ENCODE assay signal across 8 mouse cellular contexts in genomic region chr2:71787591-71788460, GRCm38 (mm10). TPM values are rescaled to one million over a fixed set of nuclear protein-coding genes. Genes with fewer than 3 reads are reported as not detected.
DNase-seq lines count a peak whose midpoint lies in the region; ATAC-seq and TF ChIP-seq lines count a peak whose summit lies in the region.

No protein-coding gene starts in this region.

- 0 out of 2 replicates have a peak, but pooled peaks have one; percentile 11 for TF ChIP-seq POLR2A in lung, adult 2 months (IDR thresholded peaks at IDR 0.05; ENCODE audit: borderline replicate concordance, extremely low read depth, low read depth, low read length)

- no peak for DNase-seq in lung, adult 2 months
- DNase-seq in lung, postnatal 36 days, result no peak
- peak; percentile 24 for DNase-seq in adrenal gland, adult 8-10 months
- peak; percentile 55 for DNase-seq in liver, embryonic 11.5 days (ENCODE audit: low spot score)
- no peak for DNase-seq in urinary bladder, postnatal 36 days (ENCODE audit: low spot score in 2 of 2)

- H3K4me1 ChIP-seq in lung, adult 2 months (ENCODE audit: control insufficient read depth, insufficient read depth, low read length), result peaks cover 5% of the 10 kb centered on the region; the same call in 1 of the 2 replicates
- peaks cover 3% of the 10 kb centered on the region; the same call in 1 of the 2 replicates for H3K4me1 ChIP-seq in embryonic facial prominence, embryonic 15.5 days
- peaks cover 4% of the 10 kb centered on the region for H3K4me1 ChIP-seq in hindbrain, embryonic 16.5 days (ENCODE audit: control insufficient read depth, insufficient read depth, low read depth, low read length)
- peaks cover 6% of the 10 kb centered on the region; the same call in 1 of the 2 replicates for H3K4me1 ChIP-seq in liver, embryonic 11.5 days (replicated peaks; ENCODE audit: control insufficient read depth, insufficient read depth, low read length)
- H3K4me1 ChIP-seq in neural tube, embryonic 14.5 days (ENCODE audit: control insufficient read depth, insufficient read depth, low read length), result peaks cover 7% of the 10 kb centered on the region

- TF ChIP-seq CTCF in lung, adult 2 months (IDR thresholded peaks at IDR 0.05; ENCODE audit: insufficient read depth, low read length), result no peak; the same call in 1 of the 2 replicates

- H3K27ac ChIP-seq in embryonic facial prominence, embryonic 15.5 days (replicated peaks), result peak overlapping the region; percentile 66
- peak overlapping the region; percentile 73; the same call in 1 of the 2 replicates for H3K27ac ChIP-seq in hindbrain, embryonic 16.5 days (ENCODE audit: low read depth, low read length)
- H3K27ac ChIP-seq in liver, embryonic 11.5 days (ENCODE audit: low read depth, low read length), result no peak overlapping the region
- 0 out of 2 replicates have a peak overlapping the region, but pooled peaks have one; percentile 16 for H3K27ac ChIP-seq in neural tube, embryonic 14.5 days (ENCODE audit: low read depth, low read length)

- no peaks in the 10 kb centered on the region for H3K36me3 ChIP-seq in embryonic facial prominence, embryonic 15.5 days
- H3K36me3 ChIP-seq in hindbrain, embryonic 16.5 days (ENCODE audit: control insufficient read depth, insufficient read depth, low read length), result no peaks in the 10 kb centered on the region
- H3K36me3 ChIP-seq in liver, embryonic 11.5 days (ENCODE audit: control insufficient read depth, insufficient read depth, low read length), result no peaks in the 10 kb centered on the region
- H3K36me3 ChIP-seq in neural tube, embryonic 14.5 days (ENCODE audit: control insufficient read depth, insufficient read depth, low read length), result no peaks in the 10 kb centered on the region

- 8% methylated on average over 32 of the region's 32 CpGs for WGBS in lung, adult 2 months
- WGBS in embryonic facial prominence, embryonic 15.5 days, result 5% methylated on average over 32 of the region's 32 CpGs
- WGBS in hindbrain, embryonic 16.5 days, result 3% methylated on average over 31 of the region's 32 CpGs
- WGBS in liver, embryonic 11.5 days, result 6% methylated on average over 32 of the region's 32 CpGs
- 3% methylated on average over 32 of the region's 32 CpGs for WGBS in neural tube, embryonic 14.5 days

- H3K27me3 ChIP-seq in embryonic facial prominence, embryonic 15.5 days, result 0 out of 2 replicates have a peak, but pooled peaks cover 3% of the 10 kb centered on the region
- H3K27me3 ChIP-seq in hindbrain, embryonic 16.5 days (replicated peaks; ENCODE audit: control insufficient read depth, insufficient read depth, low read length), result no peaks in the 10 kb centered on the region
- H3K27me3 ChIP-seq in liver, embryonic 11.5 days (replicated peaks; ENCODE audit: control insufficient read depth, insufficient read depth, low read length), result peaks cover 5% of the 10 kb centered on the region
- no peaks in the 10 kb centered on the region; the same call in 1 of the 2 replicates for H3K27me3 ChIP-seq in neural tube, embryonic 14.5 days (ENCODE audit: control insufficient read depth, insufficient read depth, low read length)

- peak overlapping the region; percentile 95 for H3K4me2 ChIP-seq in embryonic facial prominence, embryonic 15.5 days (replicated peaks)
- peak overlapping the region; percentile 97 for H3K4me2 ChIP-seq in hindbrain, embryonic 16.5 days (ENCODE audit: low read length)
- H3K4me2 ChIP-seq in liver, embryonic 11.5 days, result peak overlapping the region; percentile 99
- H3K4me2 ChIP-seq in neural tube, embryonic 14.5 days (ENCODE audit: low read depth, low read length), result peak overlapping the region; percentile 93

- H3K4me3 ChIP-seq in lung, adult 2 months (replicated peaks; ENCODE audit: extremely low read depth, low read depth, low read length), result peak overlapping the region; percentile 81
- H3K4me3 ChIP-seq in embryonic facial prominence, embryonic 15.5 days (replicated peaks), result peak overlapping the region; percentile 77
- peak overlapping the region; percentile 81 for H3K4me3 ChIP-seq in hindbrain, embryonic 16.5 days (ENCODE audit: low read length)
- H3K4me3 ChIP-seq in liver, embryonic 11.5 days (ENCODE audit: low read depth, low read length), result peak overlapping the region; percentile 81
- H3K4me3 ChIP-seq in neural tube, embryonic 14.5 days (ENCODE audit: low read depth, low read length), result peak overlapping the region; percentile 75

- no peaks in the 10 kb centered on the region for H3K9me3 ChIP-seq in embryonic facial prominence, embryonic 15.5 days (replicated peaks)
- no peaks in the 10 kb centered on the region for H3K9me3 ChIP-seq in hindbrain, embryonic 16.5 days (ENCODE audit: control insufficient read depth, low read length)
- H3K9me3 ChIP-seq in liver, embryonic 11.5 days (ENCODE audit: control insufficient read depth, low read length), result no peaks in the 10 kb centered on the region
- H3K9me3 ChIP-seq in neural tube, embryonic 14.5 days (ENCODE audit: control insufficient read depth, low read length), result no peaks in the 10 kb centered on the region

- 0 out of 2 replicates have a peak, but pooled peaks have one; percentile 8 for ATAC-seq in embryonic facial prominence, embryonic 15.5 days (ENCODE audit: insufficient number of reproducible peaks, low FRiP score, low TSS enrichment, low read depth)
- peak; percentile 70 for ATAC-seq in hindbrain, embryonic 16.5 days
- no peak for ATAC-seq in liver, embryonic 11.5 days (replicated peaks; ENCODE audit: low FRiP score)
- peak; percentile 68 for ATAC-seq in neural tube, embryonic 14.5 days (ENCODE audit: low read depth)

- peak overlapping the region; percentile 69 for H3K9ac ChIP-seq in embryonic facial prominence, embryonic 15.5 days
- peak overlapping the region; percentile 82 for H3K9ac ChIP-seq in hindbrain, embryonic 16.5 days (ENCODE audit: low read depth, low read length)
- H3K9ac ChIP-seq in liver, embryonic 11.5 days (ENCODE audit: low read depth, low read length), result peak overlapping the region; percentile 77
- H3K9ac ChIP-seq in neural tube, embryonic 14.5 days (replicated peaks; ENCODE audit: low read depth, low read length), result peak overlapping the region; percentile 73

RNA-seq across cellular contexts. Expression of gene Itga6, which starts 42.4 kb away (rescaled TPM):
- polyA plus RNA-seq in lung, adult 2 months (2012; rRNA removed), result 45.2 and 47.3 TPM in 2 replicates
- total RNA-seq in adrenal gland, adult 8-10 months (2022), result 100 to 1,000 TPM; 103 to 167 (median 141) TPM
- 51.6 and 55.4 TPM in 2 replicates for polyA plus RNA-seq in embryonic facial prominence, embryonic 15.5 days (2015; fragmentation: Nextera tagmentation; extraction: Ambion mirVana)
- polyA plus RNA-seq in hindbrain, embryonic 16.5 days (2015; fragmentation: Nextera tagmentation; extraction: Ambion mirVana), result 21.1 and 25.5 TPM in 2 replicates
- 22.3 and 24.2 TPM in 2 replicates for polyA plus RNA-seq in liver, embryonic 11.5 days (2014; fragmentation: Nextera tagmentation; extraction: Ambion mirVana)
- polyA plus RNA-seq in neural tube, embryonic 14.5 days (2014; fragmentation: Nextera tagmentation; extraction: Ambion mirVana), result 21.5 and 36.9 TPM in 2 replicates

Comparison
In these comparisons a context has a peak if more than half of its experiments do, and no peak if none do; other contexts are left out.
1. DNase-seq: peak in adrenal gland, adult 8-10 months (single experiment) and liver, embryonic 11.5 days (single experiment); none in lung, adult 2 months (single experiment), lung, postnatal 36 days (single experiment) and urinary bladder, postnatal 36 days (0 of 2).
2. Peak in every context shown above with its lines, with median percentiles within 50 percentile points of each other: H3K4me3 ChIP-seq, H3K4me2 ChIP-seq and H3K9ac ChIP-seq.